Mouse (Mus musculus) frontal cortex, postnatal 36 days (tissue): ENCODE results near the gene Cdca7l.
A peak's percentile ranks its signal among the peaks of the same experiment; 100 is the strongest.
"Not testable (repeated sequence)": the region's sequence is repeated elsewhere in the genome, so short reads cannot be mapped to it uniquely, and the experiment has no call there.

ENCODE experiments used
- DNase-seq, 2 experiments: peaks; one replicate each; pipeline ENCODE4 v3.0.0; 2022; ENCODE audit warnings: low spot score in 2 of 2

Gene Cdca7l

GRCm38 (mm10) chr12:117862655-117863054, 58.6 kb downstream of the Cdca7l start:
- no peak for DNase-seq

DNA sequence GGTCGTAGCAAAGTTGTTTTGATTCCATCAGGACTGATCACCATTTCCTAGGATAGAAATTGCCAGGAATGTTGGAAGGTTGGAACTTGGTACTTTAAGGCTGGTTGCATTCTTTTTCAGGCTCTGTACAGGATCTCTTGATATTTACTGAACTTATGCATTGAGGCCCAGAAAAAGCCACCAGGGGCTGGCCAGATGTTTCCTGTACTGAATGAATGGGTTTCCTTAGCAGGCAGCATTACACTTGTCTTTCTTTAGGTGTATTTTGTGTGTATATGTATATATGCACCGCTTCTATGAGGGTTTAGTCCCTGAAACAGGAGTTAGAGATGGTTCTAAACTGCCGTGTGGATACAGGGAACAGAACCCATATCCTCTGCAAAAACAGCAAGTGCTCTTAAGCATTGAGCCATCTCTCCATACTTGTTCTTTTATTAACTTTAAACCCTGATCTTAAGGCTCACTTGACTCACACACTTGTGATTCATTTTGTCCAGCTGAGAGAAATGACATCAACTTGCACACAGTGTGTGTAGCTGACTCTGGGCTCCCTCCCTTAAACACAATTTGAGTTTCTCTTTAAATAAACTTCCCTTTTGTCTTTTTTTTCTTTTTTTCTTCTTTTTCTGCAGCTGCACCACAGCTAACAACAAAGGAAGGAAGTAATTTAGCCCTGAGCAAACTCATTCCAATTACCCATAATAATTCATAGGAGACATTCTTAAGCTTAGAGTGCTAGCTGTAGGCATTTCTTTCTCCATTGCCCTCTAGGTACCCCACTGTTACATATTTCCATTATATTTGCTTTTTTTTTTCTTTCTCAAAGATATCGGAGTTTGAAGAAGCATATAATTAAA, 63.8 kb downstream of the Cdca7l start:
- DNase-seq = no peak

DNA sequence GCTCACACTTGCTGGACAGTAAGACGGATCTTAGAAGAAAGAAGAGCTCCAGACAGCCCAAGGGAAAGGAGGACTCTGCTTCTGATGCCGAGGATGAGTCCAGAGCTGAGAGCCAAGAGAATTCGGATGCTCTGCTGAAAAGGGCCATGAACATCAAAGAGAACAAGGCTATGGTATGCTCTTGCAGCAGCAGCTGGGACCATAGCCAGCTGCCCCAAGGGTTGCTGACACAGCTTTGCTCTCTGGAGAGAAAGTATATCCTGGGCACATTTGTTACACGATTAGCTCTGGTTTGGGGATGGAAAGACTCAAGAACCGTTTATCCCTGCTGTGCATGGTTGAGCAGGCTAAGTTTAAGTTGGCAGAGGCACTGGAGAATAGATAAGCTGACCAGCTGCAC, 68.2 kb downstream of the Cdca7l start:
- DNase-seq = no peak

- DNase-seq = no peak
Measured at GRCm38 (mm10) chr12:117878341-117878740, 74.3 kb downstream of the Cdca7l start.

DNA sequence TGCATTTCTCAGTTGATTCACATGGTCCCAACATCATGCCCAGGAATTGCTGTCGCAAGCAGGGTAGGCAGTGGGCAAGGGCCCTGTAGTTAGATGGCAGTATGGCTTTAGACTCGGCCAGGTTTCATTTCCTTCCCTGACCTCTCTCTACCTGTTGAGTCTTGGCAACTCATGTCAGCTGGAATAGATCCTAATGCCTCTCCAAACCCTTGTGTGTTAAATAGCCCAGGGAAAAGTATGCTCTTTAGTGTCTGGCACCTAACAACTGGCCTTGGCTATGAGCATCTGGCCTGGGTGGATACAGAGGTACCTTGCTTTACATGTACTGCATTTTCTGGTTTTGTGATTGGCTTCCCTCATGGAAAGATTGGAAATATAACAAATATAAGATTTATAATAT, 80.5 kb downstream of the Cdca7l start:
- no peak for DNase-seq

GRCm38 (mm10) chr12:117887422-117887821, 83.3 kb downstream of the Cdca7l start:
- DNase-seq = no peak

- DNase-seq = not testable (repeated sequence)
Measured at GRCm38 (mm10) chr12:117900798-117901197, 96.7 kb downstream of the Cdca7l start.

GRCm38 (mm10) chr12:117901352-117901751, 97.3 kb downstream of the Cdca7l start:
- not testable (repeated sequence) for DNase-seq

DNA sequence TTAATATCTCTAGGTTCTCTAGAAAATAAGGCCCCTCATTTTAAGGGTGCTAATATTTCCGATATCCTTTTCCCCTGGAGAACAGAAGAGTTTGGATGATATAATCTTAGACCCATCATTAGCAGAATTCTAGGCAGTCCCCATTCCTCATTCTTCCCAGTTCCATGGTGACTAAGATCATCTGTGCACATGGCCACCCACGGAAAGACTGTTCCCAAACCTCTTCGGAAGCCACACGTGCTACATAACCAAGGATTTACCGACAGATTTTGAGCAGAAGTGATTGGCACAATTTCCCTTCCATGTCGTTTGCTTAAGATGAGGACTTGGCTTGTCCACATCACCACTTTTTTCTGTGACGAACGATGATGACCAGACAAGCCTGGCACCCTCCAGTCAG, 99.6 kb downstream of the Cdca7l start:
- DNase-seq = peak; percentile 8 to 22

DNA sequence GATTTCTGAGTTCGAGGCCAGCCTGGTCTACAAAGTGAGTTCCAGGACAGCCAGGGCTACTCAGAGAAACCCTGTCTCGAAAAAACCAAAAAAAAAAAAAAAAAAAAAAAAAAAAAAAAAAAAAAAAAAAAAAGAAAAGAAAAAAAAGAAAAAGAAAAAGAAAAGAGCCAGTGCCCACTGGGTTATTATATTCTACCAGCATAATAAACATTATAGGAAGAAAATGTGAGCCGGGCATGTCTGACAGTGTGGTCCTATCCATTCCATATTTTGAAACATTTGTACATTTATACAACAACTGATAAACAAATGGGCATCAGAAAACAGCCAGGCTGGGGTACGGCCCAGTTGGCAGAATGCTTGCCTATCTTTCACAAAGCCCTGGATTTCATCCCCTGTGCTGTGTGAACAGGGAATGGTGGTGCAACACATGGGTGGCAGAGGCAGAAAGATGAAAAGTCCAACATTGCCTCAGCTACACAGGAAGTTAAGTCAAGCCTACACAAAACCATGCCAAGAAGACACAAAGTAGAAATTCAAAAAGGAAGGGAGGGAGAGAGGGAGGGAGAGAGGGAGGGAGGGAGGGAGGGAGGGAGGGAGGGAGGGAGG, 101.2 kb downstream of the Cdca7l start:
- DNase-seq = not testable (repeated sequence)

GRCm38 (mm10) chr12:117911396-117911795, 107.3 kb downstream of the Cdca7l start:
- DNase-seq = no peak

- no peak for DNase-seq
Measured at GRCm38 (mm10) chr12:117914613-117915245, 110.6 kb downstream of the Cdca7l start.

- no peak for DNase-seq
Measured at GRCm38 (mm10) chr12:117915826-117916588, 111.9 kb downstream of the Cdca7l start.
